Mouse (Mus musculus): ENCODE results near the gene Nol4l.

Nol4l gene

GRCm38 (mm10) chr2:153542936-153543668, 13.3 kb upstream of the Nol4l start:
- no peak for DNase-seq

GRCm38 (mm10) chr2:153538898-153539297, 9.1 kb upstream of the Nol4l start:
- DNase-seq = no peak

GRCm38 (mm10) chr2:153533981-153534380, 4.2 kb upstream of the Nol4l start:
- no peak for DNase-seq

- DNase-seq = no peak
Observed at GRCm38 (mm10) chr2:153530948-153531347, 1.2 kb upstream of the Nol4l start.

- peak; percentile 37 for DNase-seq
Observed at GRCm38 (mm10) chr2:153529365-153529781, 398 bp downstream of the Nol4l start.

GRCm38 (mm10) chr2:153528571-153529364, 1.0 kb downstream of the Nol4l start:
- DNase-seq = peak; percentile 42

- DNase-seq = peak; percentile 44
Observed at GRCm38 (mm10) chr2:153527580-153528531, 1.9 kb downstream of the Nol4l start.

GRCm38 (mm10) chr2:153526850-153527530, 2.8 kb downstream of the Nol4l start:
- no peak for DNase-seq

- DNase-seq = peak; percentile 92
Observed at GRCm38 (mm10) chr2:153525906-153526311, 3.9 kb downstream of the Nol4l start.

- DNase-seq = no peak
Observed at GRCm38 (mm10) chr2:153524727-153525126, 5.0 kb downstream of the Nol4l start.

- DNase-seq = peak; percentile 77
Observed at GRCm38 (mm10) chr2:153523656-153524055, 6.1 kb downstream of the Nol4l start.

GRCm38 (mm10) chr2:153523143-153523542, 6.6 kb downstream of the Nol4l start:
- no peak for DNase-seq

GRCm38 (mm10) chr2:153522270-153522669, 7.5 kb downstream of the Nol4l start:
- no peak for DNase-seq

- no peak for DNase-seq
Observed at GRCm38 (mm10) chr2:153520057-153520456, 9.7 kb downstream of the Nol4l start.

GRCm38 (mm10) chr2:153516961-153517360, 12.8 kb downstream of the Nol4l start:
- DNase-seq = no peak

- no peak for DNase-seq
Observed at GRCm38 (mm10) chr2:153515582-153515981, 14.2 kb downstream of the Nol4l start.

GRCm38 (mm10) chr2:153514497-153515380, 15.0 kb downstream of the Nol4l start:
- no peak for DNase-seq

GRCm38 (mm10) chr2:153513983-153514382, 15.8 kb downstream of the Nol4l start:
- DNase-seq = no peak

- DNase-seq = no peak
Observed at GRCm38 (mm10) chr2:153512416-153513323, 17.1 kb downstream of the Nol4l start.

GRCm38 (mm10) chr2:153511562-153511961, 18.2 kb downstream of the Nol4l start:
- no peak for DNase-seq
